ENCODE assay signal across 8 mouse cellular contexts in the genomic region with DNA sequence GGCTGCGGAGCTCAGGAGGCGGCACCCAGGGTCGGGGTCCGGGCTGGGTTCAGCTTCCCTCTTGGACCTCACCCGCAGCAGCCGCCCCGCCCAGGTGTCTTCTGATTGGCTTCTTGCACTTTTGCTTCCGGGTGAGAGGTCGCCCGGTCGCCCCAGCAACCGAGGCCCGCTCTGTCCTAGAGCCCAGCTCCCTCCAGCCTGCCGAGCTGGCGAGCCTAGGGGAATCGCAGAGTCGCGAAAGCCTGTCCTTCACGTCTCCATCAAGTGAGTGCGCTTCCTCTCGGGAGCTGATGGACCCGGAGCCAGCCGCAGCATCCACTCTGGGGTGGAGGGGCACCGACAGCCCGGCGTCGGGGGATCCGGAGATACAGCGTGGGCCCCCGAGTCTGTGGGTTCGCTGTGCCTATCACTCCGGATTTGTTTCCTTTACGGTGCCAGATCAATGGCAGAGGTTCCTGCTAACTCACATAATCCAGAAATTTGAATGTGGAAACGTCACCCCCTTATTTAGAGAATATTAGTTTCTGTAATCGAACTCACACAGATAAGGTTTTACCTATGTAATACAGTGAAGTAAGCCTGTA. TPM values are rescaled to one million over a fixed set of nuclear protein-coding genes. Genes with fewer than 3 reads are reported as not detected.
DNase-seq lines count a peak whose midpoint lies in the region; ATAC-seq and TF ChIP-seq lines count a peak whose summit lies in the region.

A gene (plus strand): TSS at position 130 of the 584 bp plus-strand sequence.
A gene (minus strand): TSS at position 403 of the 584 bp plus-strand sequence.

- DNase-seq in A20 (ENCODE audit: low read depth, low spot score) = peak; percentile 98
- DNase-seq in liver, adult 2 months (ENCODE audit: extremely low read depth, low read depth, low spot score) = peak; percentile 79
- DNase-seq in splenic B cell, adult 2 months (ENCODE audit: low read depth, low spot score) = peak; percentile 95

- no peak within 1 kb of the TSS for H3K27ac ChIP-seq in bone marrow macrophage, adult 2 months (ENCODE audit: insufficient read depth, low read depth, low read length)
- peak within 1 kb of the TSS; percentile 51; the same call in 1 of the 2 replicates for H3K27ac ChIP-seq in embryonic fibroblast, embryonic 13.5 days (ENCODE audit: insufficient read depth, low read length)
- H3K27ac ChIP-seq in heart, embryonic 11.5 days (ENCODE audit: low read depth, low read length) = peak within 1 kb of the TSS; percentile 81
- peak within 1 kb of the TSS; percentile 86 for H3K27ac ChIP-seq in kidney, embryonic 16.5 days (ENCODE audit: low read length)
- peak within 1 kb of the TSS; percentile 64 for H3K27ac ChIP-seq in liver, adult 2 months (replicated peaks; ENCODE audit: insufficient read depth, low read depth, low read length)

- ATAC-seq in heart, embryonic 11.5 days (replicated peaks; ENCODE audit: insufficient number of reproducible peaks, low FRiP score, low TSS enrichment) = peak; percentile 99
- peak; percentile 99 for ATAC-seq in kidney, embryonic 16.5 days (ENCODE audit: low FRiP score, low TSS enrichment)

- H3K27me3 ChIP-seq in heart, embryonic 11.5 days (ENCODE audit: control insufficient read depth, insufficient read depth, low read length) = no peaks in the 10 kb centered on the region
- H3K27me3 ChIP-seq in kidney, embryonic 16.5 days (ENCODE audit: insufficient read depth, low read length) = no peaks in the 10 kb centered on the region
- no peaks in the 10 kb centered on the region for H3K27me3 ChIP-seq in liver, adult 2 months (ENCODE audit: control insufficient read depth, insufficient read depth, low read length)
- no peaks in the 10 kb centered on the region for H3K27me3 ChIP-seq in myocyte (ENCODE audit: control insufficient read depth, insufficient read depth, insufficient read length)
- no peaks in the 10 kb centered on the region for H3K27me3 ChIP-seq in splenic B cell, adult 2 months (ENCODE audit: control insufficient read depth, insufficient read depth, low read length, poor library complexity, severe bottlenecking)

- no peak for TF ChIP-seq POLR2A in bone marrow macrophage, adult 2 months (IDR thresholded peaks at IDR 0.05; ENCODE audit: borderline replicate concordance, low read depth, low read length)
- TF ChIP-seq POLR2A in embryonic fibroblast, embryonic 13.5 days (IDR thresholded peaks at IDR 0.05; ENCODE audit: low read depth, low read length) = peak; percentile 71; the same call in 1 of the 2 replicates
- TF ChIP-seq POLR2A in liver, adult 2 months (IDR thresholded peaks at IDR 0.05; ENCODE audit: extremely low read depth, insufficient read depth, low read length) = no peak
- peak; percentile 79 for TF ChIP-seq POLR2A in myocyte (IDR thresholded peaks at IDR 0.05; ENCODE audit: insufficient read length, low read depth)

- no peaks in the 10 kb centered on the region for H3K9me3 ChIP-seq in heart, embryonic 11.5 days (replicated peaks; ENCODE audit: control insufficient read depth, low read length)
- no peaks in the 10 kb centered on the region for H3K9me3 ChIP-seq in kidney, embryonic 16.5 days (ENCODE audit: low read length)

- peaks cover 7% of the 10 kb centered on the region; the same call in 1 of the 2 replicates for H3K79me2 ChIP-seq in liver, adult 2 months (ENCODE audit: control insufficient read depth, insufficient read depth, low read length)
- H3K79me2 ChIP-seq in myocyte (ENCODE audit: control insufficient read depth, insufficient read depth) = peaks cover 22% of the 10 kb centered on the region

- H3K9ac ChIP-seq in heart, embryonic 11.5 days (ENCODE audit: low read depth, low read length) = peak within 1 kb of the TSS; percentile 91
- H3K9ac ChIP-seq in kidney, embryonic 16.5 days (replicated peaks; ENCODE audit: low read length) = peak within 1 kb of the TSS; percentile 93
- peak within 1 kb of the TSS; percentile 89 for H3K9ac ChIP-seq in liver, adult 2 months (ENCODE audit: low read depth, low read length)

- peak within 1 kb of the TSS; percentile 83 for H3K4me2 ChIP-seq in heart, embryonic 11.5 days
- H3K4me2 ChIP-seq in kidney, embryonic 16.5 days (replicated peaks; ENCODE audit: low read depth, low read length) = peak within 1 kb of the TSS; percentile 75
- peak within 1 kb of the TSS; percentile 75 for H3K4me2 ChIP-seq in myocyte (ENCODE audit: low read depth)

- 1% methylated on average over 35 of the region's 35 CpGs for WGBS in heart, embryonic 11.5 days (ENCODE audit: insufficient replicate concordance)
- under 1% methylated on average over 35 of the region's 35 CpGs for WGBS in kidney, embryonic 16.5 days
- WGBS in liver, adult 2 months = under 1% methylated on average over 35 of the region's 35 CpGs

- no peak for TF ChIP-seq CTCF in bone marrow macrophage, adult 2 months (IDR thresholded peaks at IDR 0.05; ENCODE audit: low read depth, low read length)
- TF ChIP-seq CTCF in embryonic fibroblast, embryonic 13.5 days (IDR thresholded peaks at IDR 0.05; ENCODE audit: borderline replicate concordance, insufficient read depth, low read length) = no peak
- TF ChIP-seq CTCF in liver, adult 2 months (IDR thresholded peaks at IDR 0.05; ENCODE audit: low read depth, low read length) = no peak

- H3K4me1 ChIP-seq in bone marrow macrophage, adult 2 months (ENCODE audit: control insufficient read depth, insufficient read depth, low read length) = peaks cover 12% of the 10 kb centered on the region
- peaks cover 2% of the 10 kb centered on the region; the same call in 1 of the 2 replicates for H3K4me1 ChIP-seq in embryonic fibroblast, embryonic 13.5 days (ENCODE audit: control insufficient read depth, insufficient read depth, low read length)
- peaks cover 5% of the 10 kb centered on the region; the same call in 1 of the 2 replicates for H3K4me1 ChIP-seq in heart, embryonic 11.5 days (ENCODE audit: control insufficient read depth, insufficient read depth, low read length)
- H3K4me1 ChIP-seq in kidney, embryonic 16.5 days (ENCODE audit: insufficient read depth, low read length) = peaks cover 12% of the 10 kb centered on the region
- peaks cover 5% of the 10 kb centered on the region; the same call in 1 of the 2 replicates for H3K4me1 ChIP-seq in liver, adult 2 months (ENCODE audit: control insufficient read depth, insufficient read depth, low read length)

- peak within 1 kb of the TSS; percentile 98 for H3K4me3 ChIP-seq in bone marrow macrophage, adult 2 months (ENCODE audit: insufficient read depth, low read length)
- peak within 1 kb of the TSS; percentile 97 for H3K4me3 ChIP-seq in embryonic fibroblast, embryonic 13.5 days (ENCODE audit: insufficient read depth, low read length)
- peak within 1 kb of the TSS; percentile 82 for H3K4me3 ChIP-seq in heart, embryonic 11.5 days (ENCODE audit: low read depth, low read length)
- peak within 1 kb of the TSS; percentile 99 for H3K4me3 ChIP-seq in kidney, embryonic 16.5 days (ENCODE audit: low read length)
- peak within 1 kb of the TSS; percentile 85 for H3K4me3 ChIP-seq in liver, adult 2 months (ENCODE audit: insufficient read depth, low read depth, low read length)
- peak within 1 kb of the TSS; percentile 91 for H3K4me3 ChIP-seq in myocyte

- peak within 1 kb of the TSS; percentile 67 for H3ac ChIP-seq in myocyte (ENCODE audit: control insufficient read depth, insufficient read length)

- no peaks in the 10 kb centered on the region for H3K36me3 ChIP-seq in heart, embryonic 11.5 days (ENCODE audit: control insufficient read depth, insufficient read depth, low read length)
- H3K36me3 ChIP-seq in kidney, embryonic 16.5 days (ENCODE audit: insufficient read depth, low read length) = no peaks in the 10 kb centered on the region
- no peaks in the 10 kb centered on the region for H3K36me3 ChIP-seq in liver, adult 2 months (ENCODE audit: control insufficient read depth, insufficient read depth, low read length)
- no peaks in the 10 kb centered on the region for H3K36me3 ChIP-seq in myocyte (ENCODE audit: control insufficient read depth, insufficient read depth)
- H3K36me3 ChIP-seq in splenic B cell, adult 2 months (ENCODE audit: control insufficient read depth, insufficient read depth, low read length, poor library complexity, severe bottlenecking) = no peaks in the 10 kb centered on the region

TF ChIP-seq in myocyte, 11 proteins besides CTCF, POLR2A, EP300 and RAD21:
- peak; percentile 26 for TF ChIP-seq POLR2AphosphoS2 (IDR thresholded peaks at IDR 0.05; ENCODE audit: insufficient read length, low read depth)
- no peak for TF ChIP-seq E2F4 (IDR thresholded peaks at IDR 0.05; ENCODE audit: insufficient read depth)
- peak; percentile 42 for TF ChIP-seq SRF (IDR thresholded peaks at IDR 0.05; ENCODE audit: control insufficient read depth, insufficient read length, low read depth)

RNA-seq across cellular contexts. Expression of the first gene that starts in this region (rescaled TPM):
- 5.6 and 8.1 TPM in 2 replicates for polyA plus RNA-seq in bone marrow macrophage, adult 2 months (2012; ENCODE audit: insufficient read depth, insufficient read length, missing spikeins)
- 9.1 and 10.6 TPM in 2 replicates for polyA plus RNA-seq in embryonic fibroblast, embryonic 13.5 days (2011; ENCODE audit: insufficient read length, low read depth, missing spikeins)
- 18.9 TPM in 2 replicates for polyA plus RNA-seq in heart, embryonic 11.5 days (2014; fragmentation: Nextera tagmentation; extraction: Ambion mirVana)
- 38.9 and 39.7 TPM in 2 replicates for polyA plus RNA-seq in kidney, embryonic 16.5 days (2015; fragmentation: Nextera tagmentation; extraction: Ambion mirVana)
- total RNA-seq in liver, adult 2 months (2014; rRNA removed) = 9.3 and 9.6 TPM in 2 replicates
- polyA plus RNA-seq in liver, adult 2 months (2012; rRNA removed) = 3.0 and 4.2 TPM in 2 replicates
- 30.4 TPM for polyA plus RNA-seq in myocyte (2012; fragmentation: generic; extraction: Trizol)

RNA-seq across cellular contexts. Expression of the second gene that starts in this region (rescaled TPM):
- polyA plus RNA-seq in bone marrow macrophage, adult 2 months (2012; ENCODE audit: insufficient read depth, insufficient read length, missing spikeins) = 16.0 and 19.6 TPM in 2 replicates
- 24.2 and 25.8 TPM in 2 replicates for polyA plus RNA-seq in embryonic fibroblast, embryonic 13.5 days (2011; ENCODE audit: insufficient read length, low read depth, missing spikeins)
- 10.6 and 11.0 TPM in 2 replicates for polyA plus RNA-seq in heart, embryonic 11.5 days (2014; fragmentation: Nextera tagmentation; extraction: Ambion mirVana)
- 15.4 and 15.9 TPM in 2 replicates for polyA plus RNA-seq in kidney, embryonic 16.5 days (2015; fragmentation: Nextera tagmentation; extraction: Ambion mirVana)
- total RNA-seq in liver, adult 2 months (2014; rRNA removed) = 6.7 and 9.3 TPM in 2 replicates
- 2.6 and 3.7 TPM in 2 replicates for polyA plus RNA-seq in liver, adult 2 months (2012; rRNA removed)
- polyA plus RNA-seq in myocyte (2012; fragmentation: generic; extraction: Trizol) = 7.4 TPM

Comparison
In these comparisons a context has a peak if more than half of its experiments do, and no peak if none do; other contexts are left out.
1. POLR2A ChIP-seq: peak in embryonic fibroblast, embryonic 13.5 days (single experiment) and myocyte (single experiment); none in bone marrow macrophage, adult 2 months (single experiment) and liver, adult 2 months (single experiment).
2. Peak in every context shown above with its lines, with median percentiles within 50 percentile points of each other: DNase-seq, H3K4me3 ChIP-seq, H3K4me2 ChIP-seq and H3K9ac ChIP-seq.